Mouse (Mus musculus) heart, embryonic 11.5 days (tissue): ENCODE results near the gene Rad23b. TPM values are rescaled to one million over a fixed set of nuclear protein-coding genes. Genes with fewer than 3 reads are reported as not detected.

Source experiments
- ATAC-seq: fragments of 200-750 bp; cut with Nextera tagmentation; replicated peaks from 2 replicates; pipeline ENCODE4 v1.8.0; 2017; ENCODE audit warnings: moderate library complexity; ENCODE audit not compliant: insufficient number of reproducible peaks, low FRiP score, low TSS enrichment
- H3K27ac ChIP-seq: fragments of 300-500 bp; sonication (generic); 2 replicates; pipeline ENCODE4 v1.5.1; 2014; ENCODE audit warnings: mild to moderate bottlenecking, low read depth, low read length
- H3K27me3 ChIP-seq: fragments of 300-500 bp; sonication (generic); 2 replicates; pipeline ENCODE4 v1.6.1; 2014; ENCODE audit warnings: mild to moderate bottlenecking, low read length, mixed read lengths; ENCODE audit not compliant: control insufficient read depth, insufficient read depth
- H3K36me3 ChIP-seq: fragments of 300-500 bp; sonication (generic); 2 replicates; pipeline ENCODE4 v1.6.1; 2014; ENCODE audit warnings: mild to moderate bottlenecking, low read length, moderate library complexity, mixed read lengths; ENCODE audit not compliant: control insufficient read depth, insufficient read depth
- H3K4me1 ChIP-seq: fragments of 300-500 bp; sonication (generic); 2 replicates; pipeline ENCODE4 v1.6.1; 2014; ENCODE audit warnings: low read length; ENCODE audit not compliant: control insufficient read depth, insufficient read depth
- H3K4me2 ChIP-seq: fragments of 300-500 bp; sonication (generic); 2 replicates; pipeline ENCODE4 v1.6.1; 2014; ENCODE audit warnings: mild to moderate bottlenecking, moderate library complexity
- H3K4me3 ChIP-seq: fragments of 300-500 bp; sonication (generic); 2 replicates; pipeline ENCODE4 v1.5.1; 2014; ENCODE audit warnings: low read depth, low read length
- H3K9ac ChIP-seq: fragments of 300-500 bp; sonication (generic); 2 replicates; pipeline ENCODE4 v1.6.1; 2014; ENCODE audit warnings: mild to moderate bottlenecking, low read depth, low read length, moderate library complexity
- H3K9me3 ChIP-seq: fragments of 300-500 bp; sonication (generic); replicated peaks from 2 replicates; pipeline ENCODE4 v1.6.1; 2016; ENCODE audit warnings: low read length; ENCODE audit not compliant: control insufficient read depth
- WGBS: fragments of 180-500 bp; shearing (Covaris S2); extraction: QIAGEN DNeasy Blood & Tissue Kit; methylation state at CpG from one replicate; pipeline ENCODE4 v1.1.7; 2014; ENCODE audit not compliant: insufficient replicate concordance; 5-methylcytosine and 5-hydroxymethylcytosine counted together
- polyA plus RNA-seq: library from polyadenylated mRNA; unstranded; fragments of >200 nt; fragmentation: Nextera tagmentation; extraction: Ambion mirVana; gene quantifications from 2 replicates; pipeline ENCODE4 v1.2.1, GENCODE M21; 2014

The Rad23b gene
- polyA plus RNA-seq, 1 experiment from 2014 or later: 71.3 TPM

GRCm38 (mm10) chr4:55364374-55364773 is 14.5 kb downstream of the Rad23b start:
- no peak for ATAC-seq
- H3K9me3 ChIP-seq: no peaks in the 10 kb centered on the region
- 91% methylated on average over 4 of the region's 4 CpGs for WGBS
- no peaks in the 10 kb centered on the region for H3K4me1 ChIP-seq
- H3K36me3 ChIP-seq: peaks cover 3% of the 10 kb centered on the region; the same call in 1 of the 2 replicates
- no peak overlapping the region for H3K4me2 ChIP-seq
- H3K4me3 ChIP-seq: no peak overlapping the region
- H3K27ac ChIP-seq: no peak overlapping the region
- no peak overlapping the region for H3K9ac ChIP-seq
- H3K27me3 ChIP-seq: no peaks in the 10 kb centered on the region

- Histone ChIP-seq H3K36me3 (peaks cover 7% of the 10 kb centered on the region), H3K9ac (no peak overlapping the region), H3K4me2 (no peak overlapping the region), H3K4me1 (no peaks in the 10 kb centered on the region), H3K4me3 (no peak overlapping the region), H3K27me3 (no peaks in the 10 kb centered on the region), H3K9me3 (no peaks in the 10 kb centered on the region), H3K27ac (no peak overlapping the region)
- ATAC-seq: no peak
- WGBS: 56% methylated on average over 1 of the region's 1 CpGs
Measured at GRCm38 (mm10) chr4:55366014-55366413, 16.2 kb downstream of the Rad23b start.

- WGBS: 92% methylated on average over 3 of the region's 3 CpGs
- Histone ChIP-seq H3K9ac (no peak overlapping the region), H3K27ac (no peak overlapping the region), H3K36me3 (peaks cover 7% of the 10 kb centered on the region), H3K4me2 (no peak overlapping the region), H3K9me3 (no peaks in the 10 kb centered on the region), H3K4me1 (no peaks in the 10 kb centered on the region), H3K27me3 (no peaks in the 10 kb centered on the region), H3K4me3 (no peak overlapping the region)
- no peak for ATAC-seq
Measured at GRCm38 (mm10) chr4:55370127-55370526, 20.3 kb downstream of the Rad23b start.

- no peak for ATAC-seq
Measured at GRCm38 (mm10) chr4:55371355-55371754, 21.5 kb downstream of the Rad23b start.

GRCm38 (mm10) chr4:55382350-55382749 is 32.5 kb downstream of the Rad23b start:
- Histone ChIP-seq H3K9me3 (no peaks in the 10 kb centered on the region), H3K4me2 (no peak overlapping the region), H3K27me3 (no peaks in the 10 kb centered on the region), H3K27ac (no peak overlapping the region), H3K4me3 (no peak overlapping the region), H3K36me3 (peaks cover 34% of the 10 kb centered on the region), H3K4me1 (no peaks in the 10 kb centered on the region), H3K9ac (no peak overlapping the region)
- ATAC-seq: no peak
- WGBS: 93% methylated on average over 2 of the region's 2 CpGs

More at GRCm38 (mm10) chr4:55371355-55371754, 21.5 kb downstream of the Rad23b start:
- 82% methylated on average over 7 of the region's 7 CpGs for WGBS
- Histone ChIP-seq H3K4me1 (no peaks in the 10 kb centered on the region), H3K9me3 (no peaks in the 10 kb centered on the region), H3K27me3 (no peaks in the 10 kb centered on the region), H3K4me3 (no peak overlapping the region), H3K4me2 (no peak overlapping the region), H3K27ac (no peak overlapping the region), H3K9ac (no peak overlapping the region), H3K36me3 (peaks cover 7% of the 10 kb centered on the region)

- H3K4me1 ChIP-seq: peaks cover 6% of the 10 kb centered on the region; the same call in 1 of the 2 replicates
- no peak for ATAC-seq
- H3K4me3 ChIP-seq: no peak overlapping the region
- no peaks in the 10 kb centered on the region for H3K9me3 ChIP-seq
- H3K36me3 ChIP-seq: peaks cover 24% of the 10 kb centered on the region
- no peak overlapping the region for H3K27ac ChIP-seq
- WGBS: 91% methylated on average over 2 of the region's 2 CpGs
- H3K9ac ChIP-seq: no peak overlapping the region
- H3K4me2 ChIP-seq: no peak overlapping the region
- no peaks in the 10 kb centered on the region for H3K27me3 ChIP-seq
Measured at GRCm38 (mm10) chr4:55386768-55387167, 36.9 kb downstream of the Rad23b start.

GRCm38 (mm10) chr4:55391480-55391879 is 41.6 kb downstream of the Rad23b start:
- no peak for ATAC-seq
- WGBS: 61% methylated on average over 1 of the region's 1 CpGs

GRCm38 (mm10) chr4:55392445-55392844 is 42.6 kb downstream of the Rad23b start:
- Histone ChIP-seq H3K9me3 (no peaks in the 10 kb centered on the region), H3K27me3 (no peaks in the 10 kb centered on the region), H3K9ac (no peak overlapping the region), H3K36me3 (no peaks in the 10 kb centered on the region; the same call in 1 of the 2 replicates), H3K4me2 (no peak overlapping the region), H3K4me1 (peaks cover 6% of the 10 kb centered on the region; the same call in 1 of the 2 replicates), H3K4me3 (no peak overlapping the region), H3K27ac (no peak overlapping the region)
- WGBS: 88% methylated on average over 7 of the region's 7 CpGs
- no peak for ATAC-seq

More at GRCm38 (mm10) chr4:55391480-55391879, 41.6 kb downstream of the Rad23b start:
- Histone ChIP-seq H3K27ac (no peak overlapping the region), H3K27me3 (no peaks in the 10 kb centered on the region), H3K4me2 (no peak overlapping the region), H3K9me3 (no peaks in the 10 kb centered on the region), H3K36me3 (peaks cover 3% of the 10 kb centered on the region), H3K9ac (no peak overlapping the region), H3K4me3 (no peak overlapping the region), H3K4me1 (peaks cover 6% of the 10 kb centered on the region; the same call in 1 of the 2 replicates)
